Mouse (Mus musculus): Measurements from ENCODE around the gene Gga3. TPM values are rescaled to one million over a fixed set of nuclear protein-coding genes. Genes with fewer than 3 reads are reported as not detected.

The Gga3 gene
- 44.8 and 47.4 TPM in 2 replicates for polyA plus RNA-seq (2012; rRNA removed)

GRCm38 (mm10) chr11:115603476-115604303 lies at the start of gene Gga3, which contains the start of gene Mrps7:
Gga3 (minus strand) TSS chr11:115604051.
Mrps7 (plus strand) TSS chr11:115603925.

GRCm38 (mm10) chr11:115627705-115628464 lies 24.0 kb upstream of the Gga3 start, which contains the start of gene Slc25a19:
Slc25a19 (minus strand) TSS chr11:115628295.

GRCm38 (mm10) chr11:115612410-115613137 lies 8.7 kb upstream of the Gga3 start, which contains the start of gene Mif4gd:
Mif4gd (minus strand) TSS chr11:115612969.

GRCm38 (mm10) chr11:115564064-115564809 lies 39.6 kb downstream of the Gga3 start, which contains the start of gene Nup85:
Nup85 (plus strand) TSS chr11:115564434.

GRCm38 (mm10) chr11:115536038-115536681 lies 67.7 kb downstream of the Gga3 start, which contains the start of gene Sumo2:
Sumo2 (minus strand) TSS chr11:115536276.

Other genes starting within 250 kb of the Gga3 start
- 56.4 and 69.3 TPM in 2 replicates for gene Hid1, start 236.3 kb downstream of the Gga3 start, polyA plus RNA-seq (2012; rRNA removed)
- gene Cdr2l, start 222.1 kb downstream of the Gga3 start, polyA plus RNA-seq (2012; rRNA removed), result 31.5 and 32.2 TPM in 2 replicates
- gene Mrpl58, start 200.3 kb downstream of the Gga3 start, polyA plus RNA-seq (2012; rRNA removed), result 103 and 122 TPM in 2 replicates
- gene Atp5h, start 184.1 kb downstream of the Gga3 start, polyA plus RNA-seq (2012; rRNA removed), result 444 and 496 TPM in 2 replicates
- 49.7 and 50.7 TPM in 2 replicates for gene Kctd2, start 183.9 kb downstream of the Gga3 start, polyA plus RNA-seq (2012; rRNA removed)
- gene Trim80, start 163.5 kb downstream of the Gga3 start, polyA plus RNA-seq (2012; rRNA removed), result 0.09 TPM in 1 of 2 replicates, not detected in the other
- gene Slc16a5, start 141.6 kb downstream of the Gga3 start, polyA plus RNA-seq (2012; rRNA removed), result 0.10 TPM in 1 of 2 replicates, not detected in the other
- 9.9 and 10.3 TPM in 2 replicates for gene Armc7, start 128.4 kb downstream of the Gga3 start, polyA plus RNA-seq (2012; rRNA removed)
- 69.7 and 88.0 TPM in 2 replicates for gene Nt5c, start 112.2 kb downstream of the Gga3 start, polyA plus RNA-seq (2012; rRNA removed)
- 1,339 and 1,384 TPM in 2 replicates for gene Jpt1, start 89.7 kb downstream of the Gga3 start, polyA plus RNA-seq (2012; rRNA removed)
- 630 and 633 TPM in 2 replicates for gene Sumo2, start 67.8 kb downstream of the Gga3 start, polyA plus RNA-seq (2012; rRNA removed)
- gene Nup85, start 39.6 kb downstream of the Gga3 start, polyA plus RNA-seq (2012; rRNA removed), result 122 and 125 TPM in 2 replicates
- gene Mrps7, start 126 bp downstream of the Gga3 start, polyA plus RNA-seq (2012; rRNA removed), result 40.5 and 43.5 TPM in 2 replicates
- 20.5 and 21.5 TPM in 2 replicates for gene Mif4gd, start 8.9 kb upstream of the Gga3 start, polyA plus RNA-seq (2012; rRNA removed)
- 71.3 and 78.6 TPM in 2 replicates for gene Slc25a19, start 24.2 kb upstream of the Gga3 start, polyA plus RNA-seq (2012; rRNA removed)
- 149 and 150 TPM in 2 replicates for gene Grb2, start 104.5 kb upstream of the Gga3 start, polyA plus RNA-seq (2012; rRNA removed)
- 33.2 and 39.8 TPM in 2 replicates for gene Tmem94, start 161.4 kb upstream of the Gga3 start, polyA plus RNA-seq (2012; rRNA removed)
- 11.0 and 11.8 TPM in 2 replicates for gene Caskin2, start 209.6 kb upstream of the Gga3 start, polyA plus RNA-seq (2012; rRNA removed)
- gene Tsen54, start 210.7 kb upstream of the Gga3 start, polyA plus RNA-seq (2012; rRNA removed), result 24.4 and 26.9 TPM in 2 replicates
- 1.4 and 1.6 TPM in 2 replicates for gene Llgl2, start 220.0 kb upstream of the Gga3 start, polyA plus RNA-seq (2012; rRNA removed)

Data from central nervous system, embryonic 18 days (tissue).